Mouse (Mus musculus) ovary, postnatal 10 days (tissue): Measurements from ENCODE around the gene Zfp652.
"Not testable (repeated sequence)": the region's sequence is repeated elsewhere in the genome, so short reads cannot be mapped to it uniquely, and the experiment has no call there.

ENCODE experiments used
- DNase-seq: peaks from one replicate; pipeline ENCODE4 v3.0.0; 2022; ENCODE audit warnings: low spot score

The Zfp652 gene

DNA sequence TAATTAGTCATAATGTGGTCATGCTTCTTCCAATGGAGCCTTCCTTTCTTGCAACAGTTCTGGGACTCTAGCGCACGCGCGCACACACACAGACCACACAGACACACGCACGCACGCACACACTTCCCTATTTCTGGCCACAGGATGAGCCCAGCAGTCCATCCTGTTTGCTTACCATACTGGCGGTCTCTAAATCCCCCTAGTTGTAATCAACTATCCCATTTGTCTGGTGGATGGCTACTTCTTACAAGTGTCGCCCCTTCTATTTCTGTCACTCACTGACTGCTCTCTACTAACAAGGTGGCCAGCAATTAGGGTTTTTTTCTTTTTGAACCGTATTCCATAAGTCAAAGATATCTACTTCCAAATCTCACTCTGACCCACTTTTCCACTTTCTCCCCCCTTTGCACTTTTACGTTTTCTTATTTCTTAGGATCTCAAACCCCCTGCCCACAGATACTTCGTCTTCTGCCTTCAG is 349 bp upstream of the Zfp652 start:
- DNase-seq: no peak

GRCm38 (mm10) chr11:95713225-95713810 is 845 bp downstream of the Zfp652 start:
- peak; percentile 30 for DNase-seq

GRCm38 (mm10) chr11:95713811-95714241 is 1.4 kb downstream of the Zfp652 start:
- no peak for DNase-seq

DNA sequence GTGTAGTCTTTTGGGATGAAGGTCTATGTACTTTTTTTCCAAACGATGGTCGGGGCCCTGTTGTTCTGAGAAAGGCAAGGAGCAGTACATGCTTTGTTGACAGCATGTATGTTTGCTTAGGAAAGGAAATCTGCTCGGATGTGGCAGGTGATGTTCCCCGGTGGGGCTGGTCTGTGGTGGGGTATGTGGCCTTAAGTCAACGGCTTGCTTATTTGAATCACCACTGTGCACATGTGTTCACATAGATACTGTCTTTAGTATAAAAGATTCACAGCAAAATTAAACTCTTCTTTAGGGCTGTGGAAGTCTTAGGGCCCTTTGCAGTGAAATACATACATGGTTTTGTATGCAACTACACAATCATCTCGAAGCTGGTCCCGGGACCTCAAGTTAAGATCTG is 1.9 kb downstream of the Zfp652 start:
- no peak for DNase-seq

GRCm38 (mm10) chr11:95716136-95716535 is 3.7 kb downstream of the Zfp652 start:
- no peak for DNase-seq

DNA sequence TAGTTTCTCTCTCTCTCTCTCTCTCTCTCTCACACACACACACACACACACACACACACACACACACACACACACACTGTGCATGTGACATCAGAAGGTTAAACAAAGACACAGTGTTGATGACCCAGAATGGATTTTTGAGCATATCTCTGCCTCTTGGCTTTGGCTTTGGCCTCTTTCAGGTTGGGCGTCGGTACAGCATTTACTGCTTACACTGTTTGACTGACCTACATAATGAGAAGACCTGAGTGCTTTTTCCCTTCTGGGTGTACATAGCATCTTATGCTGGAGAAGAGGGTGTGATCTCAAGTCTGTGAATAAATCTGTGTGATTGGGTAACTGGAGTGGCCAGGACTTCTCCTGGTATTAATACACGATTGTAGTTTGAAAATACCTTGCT is 6.9 kb downstream of the Zfp652 start:
- DNase-seq: no peak

GRCm38 (mm10) chr11:95723287-95723686 is 10.8 kb downstream of the Zfp652 start, which contains the start of gene B130006D01Rik:
Gene B130006D01Rik, plus strand, starts transcription at chr11:95723587.
- no peak for DNase-seq

DNA sequence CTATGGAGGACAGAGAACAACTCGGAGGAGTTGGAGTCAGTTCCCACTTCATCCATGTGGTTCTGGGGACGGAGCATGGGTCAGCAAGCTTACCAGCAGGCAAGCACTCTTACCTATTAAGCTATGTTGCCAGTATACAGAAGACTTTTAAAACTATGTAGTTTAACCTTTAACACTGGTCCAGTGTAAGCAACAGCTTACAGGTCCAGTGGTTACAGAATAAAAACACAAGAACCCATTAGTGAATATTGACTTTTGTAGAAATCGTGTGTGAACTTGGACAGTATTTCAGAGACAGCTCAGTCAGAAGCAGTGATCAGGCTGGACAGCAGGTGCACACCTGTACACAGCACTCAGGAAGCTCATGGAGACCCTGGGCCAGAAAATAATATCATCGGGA is 12.0 kb downstream of the Zfp652 start:
- DNase-seq: no peak

- DNase-seq: no peak
Measured at GRCm38 (mm10) chr11:95726156-95726555, 13.7 kb downstream of the Zfp652 start.

DNA sequence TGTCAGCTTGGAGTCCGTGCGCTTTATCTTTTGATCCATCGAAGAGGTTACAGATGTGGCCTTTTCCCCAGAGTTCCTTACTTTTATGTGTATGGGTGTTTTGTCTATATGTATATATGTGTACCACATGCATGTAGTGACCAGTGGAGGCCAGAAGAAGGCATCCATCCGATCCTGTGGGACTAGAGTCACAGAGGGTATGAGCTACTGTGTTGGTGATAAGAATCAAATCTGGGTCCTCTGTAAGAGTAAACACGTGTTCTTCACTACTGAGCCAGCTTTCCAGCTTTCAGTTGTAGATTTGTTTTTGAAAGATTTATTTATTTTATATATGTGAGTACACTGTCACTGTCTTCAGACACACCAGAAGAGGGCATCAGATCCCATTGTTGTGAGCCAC is 15.5 kb downstream of the Zfp652 start:
- no peak for DNase-seq

DNA sequence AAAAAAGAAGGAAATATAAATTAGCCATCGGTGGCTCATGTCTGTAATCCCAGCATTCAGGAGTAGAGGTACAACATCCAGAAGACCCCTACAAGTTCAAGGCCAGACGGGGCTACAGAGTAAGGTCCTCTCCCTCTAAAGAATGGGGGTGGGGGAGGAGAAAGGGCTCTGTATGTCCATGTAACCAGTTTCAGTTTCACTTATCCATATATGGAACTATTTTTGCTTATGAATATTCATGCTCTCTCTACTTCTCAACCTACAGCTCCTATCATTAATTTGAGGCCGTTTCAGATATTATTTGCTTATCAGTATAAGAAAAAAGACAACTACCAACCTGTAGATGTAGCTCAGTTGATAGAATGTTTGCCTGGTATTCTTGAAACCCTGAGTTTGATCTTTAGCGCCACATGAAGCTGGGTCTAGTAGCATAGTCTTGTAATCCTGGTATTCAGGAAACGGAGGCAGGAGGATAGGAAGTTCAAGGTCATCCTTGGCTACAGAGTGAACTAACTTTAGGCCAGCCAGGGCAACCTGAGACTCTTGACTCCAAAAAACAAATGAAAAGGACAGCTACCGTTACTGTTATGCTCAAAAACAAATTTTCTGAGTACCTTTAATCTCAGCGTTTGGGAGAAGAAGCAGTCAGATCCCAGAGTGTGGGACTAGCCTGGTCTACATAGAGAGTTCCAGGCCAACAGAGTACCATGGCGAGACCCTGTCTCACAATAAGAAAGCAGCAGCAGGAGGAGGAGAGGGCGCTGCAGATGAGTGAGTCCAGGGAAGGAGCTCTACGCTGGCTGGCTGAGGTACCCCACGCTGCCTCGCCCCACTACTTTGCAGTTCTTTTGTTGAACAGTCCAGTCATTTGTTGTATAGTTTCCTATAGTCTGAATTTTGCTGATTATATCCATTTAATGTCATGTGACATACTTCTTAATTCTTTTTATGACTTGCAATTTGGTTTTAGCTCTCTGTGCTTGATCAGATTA is 16.7 kb downstream of the Zfp652 start:
- no peak for DNase-seq

DNA sequence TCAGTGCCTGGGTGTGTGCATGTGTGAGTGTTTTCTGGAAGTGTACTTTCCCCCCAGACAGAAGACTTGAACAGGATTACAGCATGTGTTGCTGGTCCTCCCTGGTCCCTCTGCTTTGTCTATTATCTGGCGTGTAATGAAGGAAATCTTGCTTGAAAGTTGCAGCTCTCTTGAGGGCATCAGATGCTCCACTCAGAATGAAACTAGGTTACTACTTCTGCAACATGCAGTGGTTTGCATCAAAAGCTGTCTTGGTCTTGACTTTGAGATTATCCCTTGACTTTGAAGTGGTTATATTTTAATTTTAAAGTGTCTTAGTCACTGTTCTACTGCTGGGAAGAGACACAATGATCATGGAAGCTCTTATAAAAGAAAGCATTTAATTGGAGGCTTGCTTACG is 22.0 kb downstream of the Zfp652 start:
- DNase-seq: no peak

DNA sequence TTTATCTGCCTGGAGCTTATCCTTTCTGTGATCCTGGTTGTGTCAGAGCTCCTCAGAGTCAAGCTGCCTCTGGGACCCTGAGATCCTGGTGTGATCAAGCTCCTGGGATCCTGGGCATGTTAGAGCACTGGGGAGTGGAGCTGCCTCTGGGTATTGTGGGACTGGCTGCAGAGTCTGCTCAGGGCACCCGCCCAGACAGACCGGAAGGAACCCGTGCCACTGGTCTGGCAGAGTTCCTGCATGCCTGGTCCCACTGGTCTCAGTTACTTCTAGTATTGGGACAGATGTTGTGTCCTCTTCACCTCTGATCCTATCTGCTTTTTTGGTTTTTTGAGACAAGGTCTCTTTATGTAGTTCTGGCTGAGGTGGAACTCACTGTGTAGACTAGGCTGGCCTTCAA is 25.3 kb downstream of the Zfp652 start:
- DNase-seq: no peak

DNA sequence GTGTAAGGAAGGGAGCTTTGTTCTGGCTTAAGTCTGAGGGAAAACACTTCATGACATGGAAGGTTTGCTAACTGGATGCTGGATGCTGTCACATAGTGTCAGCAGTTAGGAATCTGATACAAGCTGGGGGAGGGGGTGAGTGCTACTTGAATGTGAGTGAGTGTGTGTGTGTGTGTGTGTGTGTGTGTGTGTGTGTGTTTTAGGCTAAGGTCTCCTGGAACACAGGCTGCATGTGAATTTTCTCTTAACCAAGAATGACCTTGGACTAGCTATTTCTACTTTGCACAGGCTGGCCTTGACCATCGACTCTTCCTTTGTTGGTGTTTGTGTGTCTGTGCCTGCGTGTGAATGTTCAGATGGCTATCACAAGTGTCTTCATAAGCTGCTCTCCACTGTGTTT is 32.0 kb downstream of the Zfp652 start:
- no peak for DNase-seq

DNA sequence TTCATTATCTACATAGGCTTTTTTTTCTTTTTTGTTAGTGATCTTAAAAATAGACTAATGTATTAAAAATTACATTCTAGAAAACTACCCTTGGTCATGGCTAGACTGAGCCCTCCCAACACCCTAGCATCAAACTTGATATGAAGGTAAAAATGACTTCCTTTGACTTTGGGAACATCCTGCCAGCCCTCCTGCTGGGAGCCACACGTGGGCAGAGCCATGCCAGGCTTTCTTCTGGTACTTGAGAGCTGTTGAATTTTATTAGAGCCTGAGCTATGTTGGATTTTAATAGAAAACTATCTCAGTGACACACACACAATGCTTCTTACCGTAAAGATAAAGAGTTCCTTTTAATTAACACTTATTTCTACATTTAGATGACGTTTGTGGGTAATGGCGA is 34.3 kb downstream of the Zfp652 start:
- no peak for DNase-seq

DNA sequence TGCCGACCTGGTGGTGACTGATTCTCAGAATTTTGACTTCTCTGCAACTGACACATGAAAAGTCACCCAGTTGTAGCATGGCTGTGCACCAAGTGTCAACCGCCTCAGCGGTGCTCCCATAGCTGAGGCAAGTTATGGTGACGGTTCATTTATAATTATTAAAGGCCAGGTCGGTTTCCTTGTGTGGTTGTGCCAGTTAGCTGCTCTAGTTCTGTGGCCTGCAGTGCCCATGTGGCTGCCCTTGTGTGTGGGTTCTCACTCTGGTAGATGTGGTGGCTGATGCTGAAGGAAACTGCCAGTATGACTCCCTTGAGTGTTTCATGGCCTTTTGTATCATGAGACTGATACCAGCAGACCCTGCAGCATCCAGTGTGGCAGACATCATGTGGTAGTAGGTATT is 35.9 kb downstream of the Zfp652 start:
- no peak for DNase-seq

GRCm38 (mm10) chr11:95749619-95750018 is 37.1 kb downstream of the Zfp652 start:
- no peak for DNase-seq

GRCm38 (mm10) chr11:95750995-95751394 is 38.5 kb downstream of the Zfp652 start:
- DNase-seq: peak; percentile 59

- not testable (repeated sequence) for DNase-seq
Measured at GRCm38 (mm10) chr11:95755137-95755536, 42.7 kb downstream of the Zfp652 start.

- DNase-seq: no peak
Measured at GRCm38 (mm10) chr11:95760521-95760920, 48.0 kb downstream of the Zfp652 start.

GRCm38 (mm10) chr11:95762996-95763395 is 50.5 kb downstream of the Zfp652 start:
- DNase-seq: no peak

DNA sequence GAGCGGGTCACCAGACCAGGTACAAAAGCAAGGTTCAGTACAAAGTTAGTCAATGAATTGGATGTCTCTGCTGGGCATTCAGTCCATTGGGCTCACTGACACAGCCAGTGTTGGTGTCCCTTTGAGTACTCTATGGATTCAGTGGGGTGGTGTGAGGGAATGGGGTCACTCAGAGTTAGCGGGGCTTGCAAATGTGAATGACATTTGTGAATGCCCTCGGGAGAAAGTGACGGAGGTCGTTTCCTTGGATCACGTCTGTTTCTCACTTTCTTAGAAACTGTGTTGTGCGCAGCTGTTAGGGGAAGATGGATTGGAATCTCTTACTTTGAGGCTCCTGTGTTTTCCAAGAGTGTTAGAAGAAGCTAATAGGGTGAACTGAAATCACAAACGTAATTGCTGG is 52.3 kb downstream of the Zfp652 start:
- no peak for DNase-seq

GRCm38 (mm10) chr11:95765334-95765733 is 52.9 kb downstream of the Zfp652 start:
- DNase-seq: no peak
